Mouse (Mus musculus) testis, adult 2 months (tissue): ENCODE measurements around the gene Cnih3.

Experiments
- CTCF ChIP-seq: fragments of 200-500 bp; IDR thresholded peaks from 2 replicates; pipeline ENCODE4 v1.5.1; 2012; ENCODE audit warnings: low read depth, mild to moderate bottlenecking, inconsistent platforms, low read length, moderate library complexity; ENCODE audit not compliant: control insufficient read depth, insufficient read depth, insufficient replicate concordance
- POLR2A ChIP-seq: fragments of 200-500 bp; IDR thresholded peaks from 2 replicates; pipeline ENCODE4 v1.6.1; 2012; ENCODE audit warnings: low read depth, mild to moderate bottlenecking, inconsistent platforms, low read length, moderate library complexity; ENCODE audit not compliant: control insufficient read depth

GRCm38 (mm10) chr1:181440982-181441603, 88.7 kb downstream of the Cnih3 start:
- TF ChIP-seq CTCF (no peak), POLR2A (no peak)
